Mouse (Mus musculus): ENCODE data around the gene Ccr10. TPM values are rescaled to one million over a fixed set of nuclear protein-coding genes. Genes with fewer than 3 reads are reported as not detected.
"Not testable (repeated sequence)": the region's sequence is repeated elsewhere in the genome, so short reads cannot be mapped to it uniquely, and the experiment has no call there.

Ccr10 gene
- polyA plus RNA-seq, 1 experiment from 2014 or later: 0.24 TPM

GRCm38 (mm10) chr11:101163476-101164350 is 11.5 kb downstream of the Ccr10 start:
- no peaks in the 10 kb centered on the region for H3K9me3 ChIP-seq (ENCODE audit: control insufficient read depth, low read length)
- H3K27me3 ChIP-seq (ENCODE audit: control insufficient read depth, insufficient read depth, low read length): no peaks in the 10 kb centered on the region
- no peaks in the 10 kb centered on the region; the same call in 1 of the 2 replicates for H3K4me1 ChIP-seq (replicated peaks; ENCODE audit: control insufficient read depth, insufficient read depth)
- no peak for ATAC-seq (ENCODE audit: low FRiP score, low TSS enrichment)
- peak overlapping the region; percentile 35; the same call in 1 of the 2 replicates for H3K27ac ChIP-seq (replicated peaks)
- H3K4me3 ChIP-seq (ENCODE audit: low read depth, low read length): peak overlapping the region; percentile 23; the same call in 1 of the 2 replicates
- no peak for DNase-seq (ENCODE audit: low spot score)
- no peak overlapping the region for H3K9ac ChIP-seq (ENCODE audit: low read length)
- TF ChIP-seq EP300 (optimal IDR thresholded peaks at IDR 0.05) (no peak), CTCF (IDR thresholded peaks at IDR 0.05; ENCODE audit: low read depth) (no peak)
- 54% methylated on average over 48 of the region's 49 CpGs for WGBS
- H3K36me3 ChIP-seq (ENCODE audit: control insufficient read depth, insufficient read depth, low read length): peaks cover 45% of the 10 kb centered on the region
- H3K4me2 ChIP-seq (replicated peaks; ENCODE audit: low read depth): peak overlapping the region; percentile 42

GRCm38 (mm10) chr11:101162772-101163171 is 12.5 kb downstream of the Ccr10 start:
- DNase-seq (ENCODE audit: low spot score) (no peak), ATAC-seq (ENCODE audit: low FRiP score, low TSS enrichment) (no peak)
- Histone ChIP-seq H3K27me3 (ENCODE audit: control insufficient read depth, insufficient read depth, low read length) (no peaks in the 10 kb centered on the region), H3K4me3 (ENCODE audit: low read depth, low read length) (no peak overlapping the region), H3K36me3 (ENCODE audit: control insufficient read depth, insufficient read depth, low read length) (peaks cover 41% of the 10 kb centered on the region), H3K4me2 (replicated peaks; ENCODE audit: low read depth) (no peak overlapping the region), H3K27ac (replicated peaks) (peak overlapping the region; percentile 35; the same call in 1 of the 2 replicates), H3K4me1 (replicated peaks; ENCODE audit: control insufficient read depth, insufficient read depth) (no peaks in the 10 kb centered on the region; the same call in 1 of the 2 replicates), H3K9me3 (ENCODE audit: control insufficient read depth, low read length) (no peaks in the 10 kb centered on the region), H3K9ac (ENCODE audit: low read length) (no peak overlapping the region)
- WGBS: 39% methylated on average over 5 of the region's 5 CpGs
- no peak for TF ChIP-seq EP300 (optimal IDR thresholded peaks at IDR 0.05)
- TF ChIP-seq CTCF (IDR thresholded peaks at IDR 0.05; ENCODE audit: low read depth): no peak

- TF ChIP-seq EP300 (optimal IDR thresholded peaks at IDR 0.05) (no peak), CTCF (IDR thresholded peaks at IDR 0.05; ENCODE audit: low read depth) (no peak)
- H3K9ac ChIP-seq (ENCODE audit: low read length): no peak overlapping the region
- 46% methylated on average over 5 of the region's 5 CpGs for WGBS
- no peak overlapping the region for H3K4me2 ChIP-seq (replicated peaks; ENCODE audit: low read depth)
- peaks cover 36% of the 10 kb centered on the region for H3K36me3 ChIP-seq (ENCODE audit: control insufficient read depth, insufficient read depth, low read length)
- no peaks in the 10 kb centered on the region for H3K27me3 ChIP-seq (ENCODE audit: control insufficient read depth, insufficient read depth, low read length)
- H3K27ac ChIP-seq (replicated peaks): no peak overlapping the region; the same call in 1 of the 2 replicates
- no peak for DNase-seq (ENCODE audit: low spot score)
- no peak overlapping the region for H3K4me3 ChIP-seq (ENCODE audit: low read depth, low read length)
- no peaks in the 10 kb centered on the region for H3K9me3 ChIP-seq (ENCODE audit: control insufficient read depth, low read length)
- no peak for ATAC-seq (ENCODE audit: low FRiP score, low TSS enrichment)
- H3K4me1 ChIP-seq (replicated peaks; ENCODE audit: control insufficient read depth, insufficient read depth): no peaks in the 10 kb centered on the region; the same call in 1 of the 2 replicates
Observed at GRCm38 (mm10) chr11:101162301-101162700, 12.9 kb downstream of the Ccr10 start.

- Histone ChIP-seq H3K27me3 (ENCODE audit: control insufficient read depth, insufficient read depth, low read length) (no peaks in the 10 kb centered on the region), H3K9me3 (ENCODE audit: control insufficient read depth, low read length) (no peaks in the 10 kb centered on the region), H3K4me3 (ENCODE audit: low read depth, low read length) (no peak overlapping the region), H3K36me3 (ENCODE audit: control insufficient read depth, insufficient read depth, low read length) (peaks cover 33% of the 10 kb centered on the region), H3K4me2 (replicated peaks; ENCODE audit: low read depth) (no peak overlapping the region), H3K4me1 (replicated peaks; ENCODE audit: control insufficient read depth, insufficient read depth) (no peaks in the 10 kb centered on the region; the same call in 1 of the 2 replicates), H3K27ac (replicated peaks) (0 out of 2 replicates have a peak overlapping the region, but pooled peaks have one; percentile 4), H3K9ac (ENCODE audit: low read length) (no peak overlapping the region)
- TF ChIP-seq EP300 (optimal IDR thresholded peaks at IDR 0.05) (no peak), CTCF (IDR thresholded peaks at IDR 0.05; ENCODE audit: low read depth) (no peak)
- 80% methylated on average over 15 of the region's 15 CpGs for WGBS
- no peak for DNase-seq (ENCODE audit: low spot score)
- no peak for ATAC-seq (ENCODE audit: low FRiP score, low TSS enrichment)
Observed at GRCm38 (mm10) chr11:101161551-101161950, 13.7 kb downstream of the Ccr10 start.

- not testable (repeated sequence) for H3K4me3 ChIP-seq (ENCODE audit: low read depth, low read length); H3K27me3 ChIP-seq (ENCODE audit: control insufficient read depth, insufficient read depth, low read length); H3K4me2 ChIP-seq (replicated peaks; ENCODE audit: low read depth); DNase-seq (ENCODE audit: low spot score); ATAC-seq (ENCODE audit: low FRiP score, low TSS enrichment); H3K9ac ChIP-seq (ENCODE audit: low read length); H3K27ac ChIP-seq (replicated peaks); H3K4me1 ChIP-seq (replicated peaks; ENCODE audit: control insufficient read depth, insufficient read depth); H3K9me3 ChIP-seq (ENCODE audit: control insufficient read depth, low read length)
- H3K36me3 ChIP-seq (ENCODE audit: control insufficient read depth, insufficient read depth, low read length): peaks cover 28% of the 10 kb centered on the region
- 81% methylated on average over 7 of the region's 8 CpGs for WGBS
Observed at GRCm38 (mm10) chr11:101160981-101161505, 14.2 kb downstream of the Ccr10 start.

- H3K36me3 ChIP-seq (ENCODE audit: control insufficient read depth, insufficient read depth, low read length): peaks cover 23% of the 10 kb centered on the region
- not testable (repeated sequence) for H3K9me3 ChIP-seq (ENCODE audit: control insufficient read depth, low read length); DNase-seq (ENCODE audit: low spot score); H3K27ac ChIP-seq (replicated peaks); H3K4me3 ChIP-seq (ENCODE audit: low read depth, low read length); H3K9ac ChIP-seq (ENCODE audit: low read length); ATAC-seq (ENCODE audit: low FRiP score, low TSS enrichment); H3K27me3 ChIP-seq (ENCODE audit: control insufficient read depth, insufficient read depth, low read length); H3K4me1 ChIP-seq (replicated peaks; ENCODE audit: control insufficient read depth, insufficient read depth); H3K4me2 ChIP-seq (replicated peaks; ENCODE audit: low read depth)
- 75% methylated on average over 8 of the region's 10 CpGs for WGBS
Observed at GRCm38 (mm10) chr11:101160151-101160550, 15.1 kb downstream of the Ccr10 start.
